Mouse (Mus musculus) effector memory CD4-positive, alpha-beta T cell, adult 7 months (primary cell): ENCODE results near the gene Klc4. TPM values are rescaled to one million over a fixed set of nuclear protein-coding genes. Genes with fewer than 3 reads are reported as not detected.

Experiments used
- polyA plus RNA-seq: library from polyadenylated mRNA; unstranded; fragments of 100-300 nt; shearing (Covaris generic); gene quantifications from one replicate; pipeline ENCODE4 v1.2.1, GENCODE M21; 2017

The Klc4 gene
- polyA plus RNA-seq = 17.7 TPM

DNA sequence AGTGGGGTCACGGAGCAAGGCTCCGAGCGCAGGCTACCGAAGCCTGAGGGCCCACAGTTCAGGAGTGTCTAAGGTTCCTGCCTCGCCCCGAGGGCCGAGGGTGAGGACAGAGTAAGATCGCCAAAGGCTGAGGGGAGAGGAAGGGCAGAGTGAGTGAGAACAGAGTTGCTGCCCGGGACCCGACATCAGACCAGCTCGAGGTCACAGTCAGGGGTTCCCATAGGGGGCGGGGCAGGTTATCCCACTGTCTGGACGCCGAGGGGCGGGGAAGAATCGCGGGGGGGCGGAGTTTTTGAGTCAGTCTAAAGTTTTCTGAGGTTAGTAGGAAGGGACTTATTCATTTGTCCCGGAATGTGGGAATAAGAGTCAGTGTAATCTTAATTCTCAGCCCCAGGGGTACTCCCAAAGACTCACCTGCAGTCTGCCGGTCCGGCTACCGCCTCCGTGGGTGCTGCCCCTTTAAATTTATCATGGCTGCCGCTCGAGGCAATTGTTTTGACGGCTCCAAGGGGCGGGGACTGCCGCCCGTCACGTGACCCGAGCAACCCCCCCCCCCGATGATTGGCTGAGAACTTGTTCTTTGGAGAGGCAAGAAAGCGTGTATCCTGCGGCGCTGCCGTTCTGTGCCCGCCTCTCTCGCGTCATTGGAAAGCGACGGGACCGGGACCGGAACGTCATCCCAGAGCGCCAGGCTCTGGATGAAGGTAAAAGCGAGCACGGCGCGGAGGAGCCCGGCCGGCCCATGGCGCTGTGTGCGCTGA, at the start of gene Klc4, which contains the start of gene Mrpl2:
Klc4 (minus strand) TSS at position 462 of the 761 bp plus-strand sequence.
Mrpl2 (plus strand) TSS at position 669 of the 761 bp plus-strand sequence.

GRCm38 (mm10) chr17:46680760-46681373, 35.0 kb upstream of the Klc4 start, which contains the start of gene Klhdc3:
Klhdc3 (minus strand) TSS chr17:46680914.

GRCm38 (mm10) chr17:46678416-46678815, 32.6 kb upstream of the Klc4 start, which contains the start of gene Mea1:
Mea1 (plus strand) TSS chr17:46678793.

GRCm38 (mm10) chr17:46673850-46674529, 28.2 kb upstream of the Klc4 start, which contains the start of gene Rrp36:
Rrp36 (minus strand) TSS chr17:46674352.

GRCm38 (mm10) chr17:46650232-46651031, 4.6 kb upstream of the Klc4 start, which contains the start of gene Cul7:
Cul7 (plus strand) TSS chr17:46650337.

GRCm38 (mm10) chr17:46628791-46629684, 16.8 kb downstream of the Klc4 start, which contains the start of gene Ptk7:
Ptk7 (minus strand) TSS chr17:46629504.

Other genes with a start within 250 kb of the Klc4 start
- gene Crip3, start 217.1 kb downstream of the Klc4 start, polyA plus RNA-seq = not detected
- gene Slc22a7, start 207.6 kb downstream of the Klc4 start, polyA plus RNA-seq = not detected
- gene Ttbk1, start 158.3 kb downstream of the Klc4 start, polyA plus RNA-seq = 0.13 TPM
- 0.96 TPM for gene Dnph1, start 149.3 kb downstream of the Klc4 start, polyA plus RNA-seq
- 5.4 TPM for gene Cul9, start 99.6 kb downstream of the Klc4 start, polyA plus RNA-seq
- 26.4 TPM for gene Srf, start 89.8 kb downstream of the Klc4 start, polyA plus RNA-seq
- gene Ptk7, start 16.5 kb downstream of the Klc4 start, polyA plus RNA-seq = not detected
- gene Mrpl2, start 207 bp upstream of the Klc4 start, polyA plus RNA-seq = 34.7 TPM
- 1.5 TPM for gene Cul7, start 4.3 kb upstream of the Klc4 start, polyA plus RNA-seq
- 36.3 TPM for gene Rrp36, start 28.3 kb upstream of the Klc4 start, polyA plus RNA-seq
- gene Mea1, start 32.8 kb upstream of the Klc4 start, polyA plus RNA-seq = 81.7 TPM
- gene Klhdc3, start 34.9 kb upstream of the Klc4 start, polyA plus RNA-seq = 82.7 TPM
- 49.9 TPM for gene Ppp2r5d, start 59.1 kb upstream of the Klc4 start, polyA plus RNA-seq
- gene Pex6, start 65.4 kb upstream of the Klc4 start, polyA plus RNA-seq = 27.2 TPM
- gene Gnmt, start 83.1 kb upstream of the Klc4 start, polyA plus RNA-seq = not detected
- gene Cnpy3, start 106.2 kb upstream of the Klc4 start, polyA plus RNA-seq = 42.4 TPM
- not detected for gene Ptcra, start 117.7 kb upstream of the Klc4 start, polyA plus RNA-seq
- 22.3 TPM for gene 2310039H08Rik, start 126.6 kb upstream of the Klc4 start, polyA plus RNA-seq
- 71.3 TPM for gene Rpl7l1, start 136.7 kb upstream of the Klc4 start, polyA plus RNA-seq
- 17.5 TPM for gene Bicral, start 212.5 kb upstream of the Klc4 start, polyA plus RNA-seq
- gene Tbcc, start 244.7 kb upstream of the Klc4 start, polyA plus RNA-seq = 25.9 TPM